Mouse (Mus musculus): ENCODE measurements around the gene Atg16l2.
A peak's percentile ranks its signal among the peaks of the same experiment; 100 is the strongest.

Gene Atg16l2

DNA sequence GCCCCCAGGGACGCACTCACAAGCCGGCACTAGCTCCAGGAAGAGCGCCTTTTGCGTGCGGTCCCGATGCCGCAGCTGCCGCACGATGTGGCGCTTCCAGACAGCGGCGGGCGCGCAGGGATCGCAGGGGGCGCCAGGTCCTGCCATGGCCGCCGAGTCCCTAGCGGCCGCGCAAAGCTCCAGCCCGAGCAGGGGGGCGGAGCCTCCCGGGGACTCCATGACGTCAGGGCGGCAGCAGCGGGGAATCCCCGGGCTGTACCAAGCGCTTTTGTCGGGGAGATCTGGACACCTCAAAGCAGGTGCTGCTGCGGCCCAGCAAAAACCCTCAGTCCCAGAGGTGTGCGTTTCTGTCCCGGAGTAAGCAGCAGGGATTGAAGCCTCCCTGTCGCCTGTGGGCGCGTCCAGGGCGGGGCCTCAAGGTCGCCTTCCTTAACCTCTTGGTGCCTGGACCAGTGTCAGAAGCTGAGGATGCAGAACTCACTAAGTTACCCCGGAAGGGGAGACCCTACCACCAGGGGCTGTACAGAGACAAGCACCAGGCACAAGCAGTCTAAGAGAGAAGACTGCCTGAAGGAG lies at the start of gene Atg16l2:
TSS of gene Atg16l2 (minus strand) at position 371 of the 576 bp plus-strand sequence.
- peak; percentile 97 for DNase-seq (ENCODE audit: low read depth, low spot score)

GRCm38 (mm10) chr7:101349861-101350260 lies 47.8 kb upstream of the Atg16l2 start:
- DNase-seq (ENCODE audit: low read depth, low spot score) = no peak

DNA sequence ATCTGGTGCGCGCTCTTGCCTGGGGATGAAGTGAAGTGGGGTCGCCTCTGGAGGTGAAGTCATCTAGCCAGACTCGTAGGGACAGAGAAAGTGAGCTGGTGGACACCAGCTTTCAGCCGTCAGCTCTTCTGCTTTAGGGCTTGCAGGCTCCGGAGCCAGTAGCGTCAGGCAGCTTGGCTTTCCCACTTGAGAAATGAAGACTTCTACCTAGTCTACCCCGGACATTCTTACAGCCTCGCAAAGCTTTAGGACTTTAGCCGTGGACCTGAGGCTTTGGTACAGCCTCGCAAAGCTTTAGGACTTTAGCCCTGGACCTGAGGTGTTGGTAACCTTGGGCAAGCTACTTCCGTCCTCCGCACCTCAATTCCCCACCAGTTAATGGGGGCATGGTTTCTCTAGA lies 46.3 kb upstream of the Atg16l2 start:
- no peak for DNase-seq (ENCODE audit: low read depth, low spot score)

- DNase-seq (ENCODE audit: low read depth, low spot score) = peak; percentile 25
Measured at GRCm38 (mm10) chr7:101347767-101348270, 45.8 kb upstream of the Atg16l2 start, which contains the start of gene Arap1. Arap1 (plus strand) TSS chr7:101348067.

- DNase-seq (ENCODE audit: low read depth, low spot score) = no peak
Measured at GRCm38 (mm10) chr7:101346991-101347390, 44.9 kb upstream of the Atg16l2 start.

GRCm38 (mm10) chr7:101344892-101345291 lies 42.8 kb upstream of the Atg16l2 start:
- no peak for DNase-seq (ENCODE audit: low read depth, low spot score)

GRCm38 (mm10) chr7:101343135-101343534 lies 41.1 kb upstream of the Atg16l2 start:
- DNase-seq (ENCODE audit: low read depth, low spot score) = no peak

GRCm38 (mm10) chr7:101341405-101341804 lies 39.4 kb upstream of the Atg16l2 start:
- no peak for DNase-seq (ENCODE audit: low read depth, low spot score)

GRCm38 (mm10) chr7:101337401-101337800 lies 35.4 kb upstream of the Atg16l2 start:
- DNase-seq (ENCODE audit: low read depth, low spot score) = no peak

GRCm38 (mm10) chr7:101336686-101337085 lies 34.6 kb upstream of the Atg16l2 start:
- no peak for DNase-seq (ENCODE audit: low read depth, low spot score)

DNA sequence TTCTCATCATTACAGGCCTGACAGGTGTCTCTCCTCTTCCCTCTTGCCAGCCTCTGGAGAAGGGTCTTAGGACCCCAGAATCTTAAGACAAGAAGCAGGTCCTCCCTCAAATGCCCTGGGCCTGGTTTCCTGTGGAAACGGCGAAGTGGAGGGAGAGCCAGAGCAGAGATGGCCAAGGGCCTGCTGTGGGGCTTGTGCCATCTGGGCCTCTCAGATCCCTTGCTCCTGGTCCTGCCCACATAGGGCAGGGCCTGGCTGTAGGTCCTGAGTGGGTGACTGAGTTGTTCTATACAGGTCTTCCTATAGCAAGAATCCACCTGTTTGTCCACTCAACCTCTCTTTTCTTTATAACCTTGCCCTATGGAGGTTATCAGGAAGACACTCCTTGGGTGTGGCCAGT lies 33.2 kb upstream of the Atg16l2 start:
- no peak for DNase-seq (ENCODE audit: low read depth, low spot score)

- no peak for DNase-seq (ENCODE audit: low read depth, low spot score)
Measured at GRCm38 (mm10) chr7:101332045-101332831, 30.2 kb upstream of the Atg16l2 start.

GRCm38 (mm10) chr7:101330841-101331173 lies 28.8 kb upstream of the Atg16l2 start:
- no peak for DNase-seq (ENCODE audit: low read depth, low spot score)

GRCm38 (mm10) chr7:101330074-101330840 lies 28.2 kb upstream of the Atg16l2 start:
- no peak for DNase-seq (ENCODE audit: low read depth, low spot score)

GRCm38 (mm10) chr7:101329606-101330005 lies 27.6 kb upstream of the Atg16l2 start:
- no peak for DNase-seq (ENCODE audit: low read depth, low spot score)

GRCm38 (mm10) chr7:101328621-101329158 lies 26.6 kb upstream of the Atg16l2 start:
- DNase-seq (ENCODE audit: low read depth, low spot score) = no peak

GRCm38 (mm10) chr7:101327786-101328185 lies 25.7 kb upstream of the Atg16l2 start:
- no peak for DNase-seq (ENCODE audit: low read depth, low spot score)

DNA sequence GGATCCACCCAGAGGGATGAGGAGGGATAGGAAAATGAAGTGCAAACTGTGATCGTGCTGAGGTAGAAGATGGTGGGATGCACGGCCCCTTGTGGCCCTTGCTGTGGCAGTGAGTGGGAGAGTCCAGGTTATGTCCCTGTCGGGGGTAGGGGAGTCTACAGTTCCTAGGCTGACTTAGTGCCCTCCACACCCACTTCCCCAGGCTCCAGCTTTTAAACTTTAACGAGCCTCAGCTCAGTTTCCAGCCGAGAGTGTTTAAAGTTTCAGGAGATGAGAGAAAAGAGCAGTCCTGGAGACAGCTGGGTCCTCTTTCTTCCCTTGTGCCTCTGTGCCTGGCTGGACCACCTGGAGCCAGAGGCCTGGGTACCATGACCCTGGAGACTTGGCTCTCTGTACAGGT lies 25.2 kb upstream of the Atg16l2 start:
- DNase-seq (ENCODE audit: low read depth, low spot score) = no peak

- no peak for DNase-seq (ENCODE audit: low read depth, low spot score)
Measured at GRCm38 (mm10) chr7:101326006-101326405, 24.0 kb upstream of the Atg16l2 start.

GRCm38 (mm10) chr7:101324142-101324962 lies 22.3 kb upstream of the Atg16l2 start:
- no peak for DNase-seq (ENCODE audit: low read depth, low spot score)

DNA sequence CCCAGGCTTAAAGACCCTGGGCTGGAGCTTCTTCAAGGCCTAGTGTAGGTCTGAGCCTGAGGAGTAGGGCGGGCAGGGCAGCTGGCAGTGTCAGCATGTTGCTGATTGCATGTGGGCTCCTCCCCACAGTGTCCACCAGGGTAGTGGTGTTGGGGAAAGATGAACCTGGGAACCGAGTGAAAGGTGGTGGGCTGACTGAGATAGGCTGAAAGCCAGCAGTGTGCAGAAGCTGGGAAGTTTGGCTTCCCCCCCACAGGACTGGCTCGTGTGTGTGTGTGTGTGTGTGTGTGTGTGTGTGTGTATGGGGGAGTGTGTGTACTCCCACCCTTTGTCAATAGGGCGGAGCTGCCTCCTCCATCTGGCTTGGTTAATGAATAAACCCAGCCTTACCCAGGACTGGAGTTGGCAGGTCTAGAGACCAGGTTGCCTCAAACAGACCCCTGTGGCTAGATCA lies 21.1 kb upstream of the Atg16l2 start:
- DNase-seq (ENCODE audit: low read depth, low spot score) = no peak
